Mouse (Mus musculus): ENCODE measurements around the gene Polr2i.
A peak's percentile ranks its signal among the peaks of the same experiment; 100 is the strongest.
"Not testable (repeated sequence)": the region's sequence is repeated elsewhere in the genome, so short reads cannot be mapped to it uniquely, and the experiment has no call there.

Gene Polr2i

GRCm38 (mm10) chr7:30231669-30232454, at the start of gene Polr2i, which contains the start of gene Tbcb:
Polr2i (plus strand) TSS chr7:30231948.
Tbcb (minus strand) TSS chr7:30232272.
- DNase-seq (ENCODE audit: low read depth), result peak; percentile 99

GRCm38 (mm10) chr7:30183189-30183588, 48.6 kb upstream of the Polr2i start:
- DNase-seq (ENCODE audit: low read depth), result not testable (repeated sequence)

GRCm38 (mm10) chr7:30183879-30184289, 47.9 kb upstream of the Polr2i start, which contains the start of gene Cox7a1:
Cox7a1 (plus strand) TSS chr7:30184144.
- peak; percentile 56 for DNase-seq (ENCODE audit: low read depth)

GRCm38 (mm10) chr7:30184641-30185348, 47.0 kb upstream of the Polr2i start:
- no peak for DNase-seq (ENCODE audit: low read depth)

GRCm38 (mm10) chr7:30188344-30189115, 43.2 kb upstream of the Polr2i start:
- no peak for DNase-seq (ENCODE audit: low read depth)

- DNase-seq (ENCODE audit: low read depth), result no peak
Observed at GRCm38 (mm10) chr7:30189116-30189491, 42.6 kb upstream of the Polr2i start.

GRCm38 (mm10) chr7:30192088-30192487, 39.7 kb upstream of the Polr2i start:
- no peak for DNase-seq (ENCODE audit: low read depth)

- no peak for DNase-seq (ENCODE audit: low read depth)
Observed at GRCm38 (mm10) chr7:30193013-30193412, 38.7 kb upstream of the Polr2i start.

- peak; percentile 80 for DNase-seq (ENCODE audit: low read depth)
Observed at GRCm38 (mm10) chr7:30193581-30194100, 38.1 kb upstream of the Polr2i start.

- peak; percentile 66 for DNase-seq (ENCODE audit: low read depth)
Observed at GRCm38 (mm10) chr7:30194101-30194831, 37.5 kb upstream of the Polr2i start.

- peak; percentile 99 for DNase-seq (ENCODE audit: low read depth)
Observed at GRCm38 (mm10) chr7:30194884-30195283, 36.9 kb upstream of the Polr2i start.

- DNase-seq (ENCODE audit: low read depth), result peak; percentile 54
Observed at GRCm38 (mm10) chr7:30195461-30195860, 36.3 kb upstream of the Polr2i start.

- DNase-seq (ENCODE audit: low read depth), result peak; percentile 67
Observed at GRCm38 (mm10) chr7:30196171-30196570, 35.6 kb upstream of the Polr2i start.

GRCm38 (mm10) chr7:30197592-30198129, 34.1 kb upstream of the Polr2i start:
- no peak for DNase-seq (ENCODE audit: low read depth)

GRCm38 (mm10) chr7:30198481-30198971, 33.2 kb upstream of the Polr2i start, which contains the start of gene Capns1:
Capns1 (minus strand) TSS chr7:30198811.
- DNase-seq (ENCODE audit: low read depth), result peak; percentile 92

- no peak for DNase-seq (ENCODE audit: low read depth)
Observed at GRCm38 (mm10) chr7:30199498-30200139, 32.1 kb upstream of the Polr2i start.

- no peak for DNase-seq (ENCODE audit: low read depth)
Observed at GRCm38 (mm10) chr7:30200200-30200599, 31.5 kb upstream of the Polr2i start.

- DNase-seq (ENCODE audit: low read depth), result not testable (repeated sequence)
Observed at GRCm38 (mm10) chr7:30200661-30201060, 31.1 kb upstream of the Polr2i start.

- peak; percentile 65 for DNase-seq (ENCODE audit: low read depth)
Observed at GRCm38 (mm10) chr7:30202895-30203690, 28.7 kb upstream of the Polr2i start.
